Mouse (Mus musculus) kidney, embryonic 16.5 days (tissue): ENCODE data around the gene Dnaic2. TPM values are rescaled to one million over a fixed set of nuclear protein-coding genes. Genes with fewer than 3 reads are reported as not detected.

Source experiments
- ATAC-seq: fragments of 200-750 bp; cut with Nextera tagmentation; 2 replicates; pipeline ENCODE4 v1.8.0; 2017; ENCODE audit warnings: moderate TSS enrichment; ENCODE audit not compliant: low FRiP score, low TSS enrichment
- H3K27ac ChIP-seq: fragments of 300-500 bp; sonication (generic); 2 replicates; pipeline ENCODE4 v1.5.1; 2014; ENCODE audit warnings: low read length
- H3K27me3 ChIP-seq: fragments of 300-500 bp; sonication (generic); 2 replicates; pipeline ENCODE4 v1.6.1; 2014; ENCODE audit warnings: low read length, control low read depth, mixed read lengths; ENCODE audit not compliant: insufficient read depth
- H3K36me3 ChIP-seq: fragments of 300-500 bp; sonication (generic); 2 replicates; pipeline ENCODE4 v1.6.1; 2014; ENCODE audit warnings: low read length, control low read depth, mixed read lengths; ENCODE audit not compliant: insufficient read depth
- H3K4me1 ChIP-seq: fragments of 300-500 bp; sonication (generic); 2 replicates; pipeline ENCODE4 v1.6.1; 2014; ENCODE audit warnings: low read length, control low read depth, mixed read lengths; ENCODE audit not compliant: insufficient read depth
- H3K4me2 ChIP-seq: fragments of 300-500 bp; sonication (generic); replicated peaks from 2 replicates; pipeline ENCODE4 v1.6.1; 2014; ENCODE audit warnings: low read depth, low read length
- H3K4me3 ChIP-seq: fragments of 300-500 bp; sonication (generic); 2 replicates; pipeline ENCODE4 v1.5.1; 2014; ENCODE audit warnings: mild to moderate bottlenecking, low read length
- H3K9ac ChIP-seq: fragments of 300-500 bp; sonication (generic); replicated peaks from 2 replicates; pipeline ENCODE4 v1.6.1; 2014; ENCODE audit warnings: low read length
- H3K9me3 ChIP-seq: fragments of 300-500 bp; sonication (generic); 2 replicates; pipeline ENCODE4 v1.6.1; 2016; ENCODE audit warnings: low read length, control low read depth
- WGBS: fragments of 180-500 bp; shearing (Covaris S2); extraction: QIAGEN DNeasy Blood & Tissue Kit; methylation state at CpG from one replicate; pipeline ENCODE4 v1.1.7; 2014; 5-methylcytosine and 5-hydroxymethylcytosine counted together
- polyA plus RNA-seq: library from polyadenylated mRNA; unstranded; fragments of >200 nt; fragmentation: Nextera tagmentation; extraction: Ambion mirVana; gene quantifications from 2 replicates; pipeline ENCODE4 v1.2.1, GENCODE M21; 2015

Dnaic2 gene
- polyA plus RNA-seq, 1 experiment from 2014 or later: 0.44 TPM

DNA sequence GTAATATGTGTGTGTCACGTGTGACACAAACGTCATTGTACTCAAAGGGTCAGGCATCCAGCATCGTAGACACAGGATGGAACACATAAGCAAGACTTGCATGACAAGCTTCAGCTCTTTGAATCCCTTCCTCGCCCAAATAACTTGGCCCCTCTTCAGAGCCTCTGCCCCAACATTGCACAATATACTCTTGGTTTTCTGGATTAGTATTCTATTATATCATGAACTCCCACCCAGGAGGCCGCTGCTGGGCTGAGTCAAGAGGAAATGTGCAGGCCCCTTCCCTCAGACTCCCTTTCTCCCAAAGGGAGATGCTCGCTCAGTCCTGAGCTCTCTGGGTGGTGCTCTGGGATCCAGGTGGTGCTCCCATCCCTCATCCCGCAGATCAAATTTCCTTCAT, 28.7 kb upstream of the Dnaic2 start:
- H3K4me3 ChIP-seq: no peak overlapping the region
- H3K27ac ChIP-seq: no peak overlapping the region
- no peak overlapping the region for H3K4me2 ChIP-seq
- no peaks in the 10 kb centered on the region for H3K9me3 ChIP-seq
- H3K4me1 ChIP-seq: no peaks in the 10 kb centered on the region
- no peak overlapping the region for H3K9ac ChIP-seq
- 92% methylated on average over 7 of the region's 7 CpGs for WGBS
- no peak for ATAC-seq
- 0 out of 2 replicates have a peak, but pooled peaks cover 3% of the 10 kb centered on the region for H3K36me3 ChIP-seq
- no peaks in the 10 kb centered on the region for H3K27me3 ChIP-seq

DNA sequence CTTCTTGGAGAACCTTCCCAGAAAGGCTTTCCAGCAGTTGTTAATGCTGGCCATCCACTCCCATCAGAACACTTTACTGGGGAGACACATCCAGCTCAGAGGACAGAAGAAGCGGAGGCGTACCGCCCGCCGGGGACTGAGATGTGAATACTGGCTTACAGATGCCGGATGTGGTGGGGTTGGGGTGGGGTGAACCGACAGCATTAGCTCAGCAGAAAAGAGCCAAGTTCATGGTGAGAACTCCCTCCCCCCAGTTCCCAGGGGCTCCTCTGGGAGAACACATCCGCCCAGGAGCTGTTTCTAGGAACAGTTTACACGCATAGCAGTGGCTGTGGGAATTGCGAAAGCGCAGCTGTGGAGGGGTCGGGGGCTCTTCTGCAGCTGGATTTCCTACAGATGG, 27.7 kb upstream of the Dnaic2 start:
- WGBS: 69% methylated on average over 12 of the region's 12 CpGs
- no peaks in the 10 kb centered on the region for H3K27me3 ChIP-seq
- 0 out of 2 replicates have a peak, but pooled peaks cover 3% of the 10 kb centered on the region for H3K36me3 ChIP-seq
- H3K4me3 ChIP-seq: no peak overlapping the region
- no peak overlapping the region for H3K27ac ChIP-seq
- no peaks in the 10 kb centered on the region for H3K4me1 ChIP-seq
- H3K9ac ChIP-seq: no peak overlapping the region
- no peaks in the 10 kb centered on the region for H3K9me3 ChIP-seq
- peak; percentile 39; the same call in 1 of the 2 replicates for ATAC-seq
- H3K4me2 ChIP-seq: no peak overlapping the region

DNA sequence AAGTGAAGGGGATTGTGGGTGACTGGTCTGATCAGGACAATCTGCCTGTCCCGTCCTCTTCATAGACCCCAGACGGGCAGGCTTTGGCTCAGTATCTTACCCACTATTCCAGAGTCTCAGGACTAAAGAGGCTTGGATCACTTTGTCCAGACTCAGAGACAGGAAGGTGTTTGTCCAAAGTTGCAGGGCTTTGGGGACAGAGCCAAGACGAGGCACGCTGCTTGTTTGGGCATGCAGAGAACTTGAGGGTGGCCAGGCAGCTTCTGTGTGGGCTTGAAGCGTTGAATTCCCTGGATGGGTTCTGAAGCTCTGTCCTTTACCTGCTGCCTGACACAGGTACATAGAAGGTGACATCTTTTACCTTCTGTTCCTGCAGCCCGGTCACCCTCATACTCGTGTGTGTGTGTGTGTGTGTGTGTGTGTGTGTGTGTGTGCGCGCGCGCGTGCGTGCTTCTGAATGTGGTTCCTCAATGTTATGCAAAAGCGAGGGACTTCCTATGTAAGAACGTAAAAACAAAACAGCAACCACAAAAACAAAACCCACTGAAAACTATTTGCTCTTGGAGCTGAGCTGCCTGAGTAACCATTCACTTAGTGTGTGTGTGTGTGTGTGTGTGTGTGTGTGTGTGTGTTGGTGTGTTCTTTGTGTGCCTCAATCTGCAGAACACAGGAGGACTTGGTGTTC, 24.8 kb upstream of the Dnaic2 start:
- H3K27ac ChIP-seq: no peak overlapping the region
- no peak overlapping the region for H3K9ac ChIP-seq
- no peaks in the 10 kb centered on the region for H3K36me3 ChIP-seq
- H3K9me3 ChIP-seq: no peaks in the 10 kb centered on the region
- no peak overlapping the region for H3K4me3 ChIP-seq
- H3K4me1 ChIP-seq: no peaks in the 10 kb centered on the region
- no peaks in the 10 kb centered on the region for H3K27me3 ChIP-seq
- no peak for ATAC-seq
- WGBS: 90% methylated on average over 15 of the region's 15 CpGs
- H3K4me2 ChIP-seq: no peak overlapping the region

DNA sequence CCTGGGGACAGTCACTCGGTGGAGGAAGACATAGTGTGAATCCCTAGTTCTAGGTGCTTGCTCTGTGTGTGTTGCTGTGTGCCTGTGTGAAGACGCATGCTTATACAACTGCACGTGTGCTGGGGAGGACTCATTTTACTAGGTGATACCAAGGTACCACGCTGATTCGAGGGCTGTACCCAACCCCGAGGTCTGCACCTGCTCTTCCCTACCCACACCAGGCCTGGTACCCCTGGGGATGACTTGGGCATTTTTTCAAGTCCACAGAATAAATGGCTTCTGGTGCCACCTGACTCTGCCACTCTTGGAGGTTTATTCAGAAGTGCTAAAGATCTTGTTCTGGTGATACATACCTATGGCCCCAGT, 24.2 kb upstream of the Dnaic2 start:
- Histone ChIP-seq H3K36me3 (no peaks in the 10 kb centered on the region), H3K9ac (no peak overlapping the region), H3K4me1 (no peaks in the 10 kb centered on the region), H3K4me2 (no peak overlapping the region), H3K27ac (no peak overlapping the region), H3K27me3 (no peaks in the 10 kb centered on the region), H3K4me3 (no peak overlapping the region), H3K9me3 (no peaks in the 10 kb centered on the region)
- no peak for ATAC-seq
- 87% methylated on average over 6 of the region's 6 CpGs for WGBS

DNA sequence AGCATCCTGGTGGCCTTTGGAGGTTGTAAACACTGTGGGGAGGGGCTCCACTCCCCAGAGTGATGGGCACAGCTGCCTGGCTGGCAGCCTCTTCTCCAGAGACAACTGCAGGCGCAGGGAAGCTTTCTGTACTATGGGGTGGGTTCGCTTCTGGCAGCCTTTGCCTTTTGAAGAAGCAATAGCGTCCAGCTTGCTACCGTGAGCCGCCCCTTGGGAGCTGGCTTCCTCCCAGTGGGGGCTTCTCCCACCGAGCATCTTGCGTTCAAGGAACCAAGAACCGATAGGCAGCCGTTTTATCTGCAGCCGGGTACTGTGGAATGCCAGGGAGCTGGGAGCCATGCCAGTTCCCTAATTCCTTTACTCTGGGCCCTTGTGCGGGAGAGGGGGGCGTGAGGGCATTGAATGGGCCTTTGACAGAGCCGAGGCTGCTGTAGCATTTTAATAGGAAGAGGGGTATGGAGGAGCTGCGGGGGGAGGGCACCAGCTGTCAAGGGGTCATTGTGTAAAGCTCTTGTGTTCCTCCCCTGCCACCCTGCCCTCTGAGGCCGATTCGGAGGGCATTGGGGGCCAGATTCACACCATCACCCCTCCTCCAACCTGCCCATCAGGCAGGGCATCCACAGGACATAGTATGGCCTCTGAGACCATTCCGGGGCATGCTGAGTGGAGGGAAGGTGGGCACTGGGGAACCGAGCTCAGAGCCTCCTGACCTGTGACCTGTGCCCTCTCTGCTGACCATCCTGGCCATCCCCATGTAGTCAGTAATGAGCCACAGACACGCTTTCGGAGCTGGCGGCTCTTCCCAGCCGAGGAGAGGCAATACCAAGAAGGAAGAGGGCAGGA, 22.9 kb upstream of the Dnaic2 start:
- no peak overlapping the region for H3K27ac ChIP-seq
- no peak for ATAC-seq
- no peaks in the 10 kb centered on the region for H3K36me3 ChIP-seq
- no peak overlapping the region for H3K4me2 ChIP-seq
- no peaks in the 10 kb centered on the region for H3K4me1 ChIP-seq
- 63% methylated on average over 22 of the region's 22 CpGs for WGBS
- no peak overlapping the region; the same call in 1 of the 2 replicates for H3K9ac ChIP-seq
- no peaks in the 10 kb centered on the region for H3K9me3 ChIP-seq
- H3K27me3 ChIP-seq: no peaks in the 10 kb centered on the region
- no peak overlapping the region for H3K4me3 ChIP-seq

DNA sequence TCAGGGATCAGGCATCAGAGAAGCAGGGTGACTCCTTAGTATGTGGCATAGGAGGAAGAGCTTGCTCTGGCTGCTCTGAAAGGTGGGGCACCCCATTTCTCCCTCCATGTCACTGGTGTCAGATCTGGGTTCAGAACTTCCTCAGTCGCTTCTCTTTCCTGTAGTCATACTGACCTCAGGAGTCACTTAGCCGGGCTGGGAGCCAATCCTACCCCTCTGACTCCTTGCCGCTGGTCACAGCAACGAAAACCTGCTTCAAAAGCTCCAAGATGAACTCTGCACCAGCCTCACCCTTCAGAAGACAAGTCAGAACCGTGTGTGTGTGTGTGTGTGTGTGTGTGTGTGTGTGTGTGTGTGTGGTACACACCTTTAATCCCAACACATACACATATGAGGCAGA, 20.9 kb upstream of the Dnaic2 start:
- WGBS: 65% methylated on average over 5 of the region's 5 CpGs
- H3K4me1 ChIP-seq: no peaks in the 10 kb centered on the region
- H3K9ac ChIP-seq: no peak overlapping the region
- no peaks in the 10 kb centered on the region for H3K9me3 ChIP-seq
- H3K4me2 ChIP-seq: no peak overlapping the region
- no peak overlapping the region for H3K4me3 ChIP-seq
- no peaks in the 10 kb centered on the region for H3K36me3 ChIP-seq
- no peak overlapping the region for H3K27ac ChIP-seq
- H3K27me3 ChIP-seq: no peaks in the 10 kb centered on the region
- no peak for ATAC-seq

DNA sequence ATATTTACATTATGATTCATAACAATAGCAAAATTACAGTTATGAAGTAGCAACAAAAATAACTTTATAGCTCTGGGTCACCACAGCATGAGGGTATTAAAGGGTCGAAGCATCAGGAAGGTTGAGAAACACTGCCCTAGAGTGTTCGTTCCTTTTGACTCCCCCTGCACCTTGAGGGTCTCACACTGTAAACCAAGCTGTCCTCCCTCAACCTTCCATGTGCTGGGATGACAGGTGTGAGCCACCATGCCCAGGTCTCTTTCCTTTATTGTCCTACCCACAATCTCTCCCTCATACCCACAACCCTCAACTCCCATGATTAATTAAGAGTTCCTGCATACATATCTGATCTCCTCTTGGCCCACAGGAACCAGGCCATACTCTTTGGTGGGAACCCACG, 15.8 kb upstream of the Dnaic2 start:
- H3K9me3 ChIP-seq: no peaks in the 10 kb centered on the region
- H3K4me1 ChIP-seq: peaks cover 3% of the 10 kb centered on the region; the same call in 1 of the 2 replicates
- H3K4me2 ChIP-seq: no peak overlapping the region
- no peak overlapping the region for H3K9ac ChIP-seq
- no peak overlapping the region for H3K4me3 ChIP-seq
- WGBS: 52% methylated on average over 3 of the region's 3 CpGs
- ATAC-seq: peak; percentile 42; the same call in 1 of the 2 replicates
- no peak overlapping the region for H3K27ac ChIP-seq
- H3K27me3 ChIP-seq: no peaks in the 10 kb centered on the region
- no peaks in the 10 kb centered on the region for H3K36me3 ChIP-seq

DNA sequence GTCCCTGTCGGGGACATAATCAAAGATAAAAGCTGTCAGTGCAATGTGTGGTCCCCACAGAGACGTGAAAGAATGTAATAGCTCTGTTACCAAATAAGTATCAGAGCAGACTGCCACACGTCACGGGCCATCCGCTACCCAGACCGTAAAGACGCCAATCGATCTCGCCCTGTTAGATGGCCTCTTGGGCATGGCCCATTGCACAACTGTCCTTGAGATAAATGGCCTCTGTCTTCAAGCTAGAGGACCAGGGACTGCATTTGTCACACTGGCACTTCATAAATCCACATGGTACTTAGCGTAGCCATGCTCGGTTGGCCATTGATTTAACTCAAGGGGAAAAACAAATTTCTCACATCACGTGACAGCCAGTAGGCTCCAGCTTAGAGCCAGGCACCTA, 15.3 kb upstream of the Dnaic2 start:
- H3K36me3 ChIP-seq: no peaks in the 10 kb centered on the region
- WGBS: 24% methylated on average over 12 of the region's 12 CpGs
- no peaks in the 10 kb centered on the region for H3K27me3 ChIP-seq
- H3K9ac ChIP-seq: no peak overlapping the region
- H3K4me3 ChIP-seq: no peak overlapping the region
- H3K4me2 ChIP-seq: no peak overlapping the region
- H3K9me3 ChIP-seq: no peaks in the 10 kb centered on the region
- ATAC-seq: peak; percentile 84
- H3K4me1 ChIP-seq: peaks cover 3% of the 10 kb centered on the region; the same call in 1 of the 2 replicates
- no peak overlapping the region for H3K27ac ChIP-seq

DNA sequence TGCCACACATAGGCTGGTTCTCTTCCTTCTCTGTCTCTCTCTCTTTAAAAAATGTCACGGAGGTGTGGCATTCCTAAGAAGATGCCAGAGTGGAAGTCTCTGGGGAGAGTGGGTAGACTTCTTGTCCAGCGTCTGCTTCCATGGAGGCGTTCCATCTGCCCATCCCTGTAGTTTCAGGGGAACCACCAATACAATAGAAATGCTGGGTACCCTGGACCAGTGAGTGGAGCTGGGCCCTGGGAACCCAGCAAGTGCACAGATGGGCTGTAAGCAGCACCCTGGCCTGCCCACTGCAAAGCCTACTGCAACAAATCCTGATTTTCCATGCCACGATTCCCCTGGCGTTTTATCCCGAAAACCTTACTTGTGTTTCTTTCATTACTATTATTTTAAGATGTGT, 12.7 kb upstream of the Dnaic2 start:
- peaks cover 3% of the 10 kb centered on the region; the same call in 1 of the 2 replicates for H3K4me1 ChIP-seq
- H3K27me3 ChIP-seq: no peaks in the 10 kb centered on the region
- 70% methylated on average over 6 of the region's 6 CpGs for WGBS
- no peak overlapping the region for H3K4me2 ChIP-seq
- H3K27ac ChIP-seq: no peak overlapping the region
- no peak for ATAC-seq
- H3K4me3 ChIP-seq: no peak overlapping the region
- H3K36me3 ChIP-seq: no peaks in the 10 kb centered on the region
- no peaks in the 10 kb centered on the region for H3K9me3 ChIP-seq
- no peak overlapping the region for H3K9ac ChIP-seq

DNA sequence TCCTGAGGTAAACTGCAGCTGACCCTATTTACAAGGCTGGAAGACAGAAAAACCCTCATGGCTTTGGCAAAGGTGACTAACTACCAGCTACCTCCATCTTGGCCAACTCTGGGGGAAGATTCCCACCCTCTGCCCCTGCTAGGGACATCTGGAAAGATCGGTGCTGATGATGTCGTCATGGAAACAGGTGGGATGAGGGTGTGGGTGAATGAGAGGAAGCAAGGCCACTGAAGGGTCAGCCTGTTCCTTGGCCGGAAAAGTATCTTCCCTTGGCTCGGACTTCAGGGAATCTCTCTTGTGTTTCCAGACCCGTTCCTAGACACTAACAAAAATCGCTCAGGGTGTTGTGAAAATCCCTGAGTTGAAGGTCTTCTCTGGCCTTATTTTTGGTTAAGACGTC, 11.7 kb upstream of the Dnaic2 start:
- no peaks in the 10 kb centered on the region for H3K9me3 ChIP-seq
- no peaks in the 10 kb centered on the region for H3K36me3 ChIP-seq
- H3K4me1 ChIP-seq: peaks cover 3% of the 10 kb centered on the region; the same call in 1 of the 2 replicates
- H3K4me2 ChIP-seq: no peak overlapping the region
- whole genome bisulfite sequencing: 61% methylated on average over 7 of the region's 7 CpGs
- no peaks in the 10 kb centered on the region for H3K27me3 ChIP-seq
- ATAC-seq: no peak
- no peak overlapping the region for H3K9ac ChIP-seq
- H3K27ac ChIP-seq: no peak overlapping the region
- no peak overlapping the region for H3K4me3 ChIP-seq
